Mouse (Mus musculus) C2C12 (cell line): Measurements from ENCODE around the gene Rcor3.

Experiments
- CTCF ChIP-seq: IDR thresholded peaks from one replicate; pipeline ENCODE4 v1.5.1; 2011; ENCODE audit not compliant: control insufficient read depth, insufficient read depth, insufficient read length
- MYOD1 ChIP-seq: IDR thresholded peaks from one replicate; pipeline ENCODE4 v1.6.1; 2011; ENCODE audit warnings: low read depth; ENCODE audit not compliant: control insufficient read depth, insufficient read length

GRCm38 (mm10) chr1:192087098-192087497, 50.8 kb downstream of the Rcor3 start:
- TF ChIP-seq CTCF, result no peak
- no peak for TF ChIP-seq MYOD1
